Mouse (Mus musculus) spleen, adult 12 weeks (tissue): Measurements from ENCODE around the gene Cers2.

ENCODE experiments used
- DNase-seq: peaks from one replicate; pipeline ENCODE4 v3.0.0; 2022; ENCODE audit warnings: low spot score

The Cers2 gene

DNA sequence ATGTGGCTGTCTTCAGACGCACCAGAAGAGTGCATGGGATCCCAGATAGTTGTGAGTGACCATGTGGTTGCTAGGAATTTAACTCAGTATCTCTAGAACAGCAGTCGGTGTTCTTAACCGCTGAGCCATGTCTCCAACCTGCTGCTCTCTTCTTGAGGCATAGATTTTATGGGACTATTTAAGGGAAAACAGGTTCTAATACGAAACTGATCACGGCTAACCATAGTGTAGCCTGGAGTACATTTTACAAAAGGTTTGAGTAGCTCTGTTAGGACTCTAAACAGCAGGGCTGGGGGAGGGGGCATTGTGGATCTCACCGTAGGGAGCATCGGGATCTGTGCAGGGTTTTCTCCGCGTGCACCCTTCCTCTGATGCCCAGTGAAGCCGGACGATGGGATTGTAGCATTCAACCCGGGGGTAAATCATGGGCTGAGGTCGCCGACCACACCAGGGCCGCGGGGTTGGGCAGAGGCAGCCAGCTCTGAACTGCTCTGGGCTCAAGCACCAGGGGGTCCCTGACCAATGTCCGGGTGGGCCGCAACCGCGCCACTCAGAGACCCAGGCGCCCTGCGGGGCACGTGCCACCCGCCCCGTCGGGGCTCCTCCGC is at the start of gene Cers2:
Cers2 (plus strand) TSS at position 306 of the 608 bp plus-strand sequence.
- no peak for DNase-seq

DNA sequence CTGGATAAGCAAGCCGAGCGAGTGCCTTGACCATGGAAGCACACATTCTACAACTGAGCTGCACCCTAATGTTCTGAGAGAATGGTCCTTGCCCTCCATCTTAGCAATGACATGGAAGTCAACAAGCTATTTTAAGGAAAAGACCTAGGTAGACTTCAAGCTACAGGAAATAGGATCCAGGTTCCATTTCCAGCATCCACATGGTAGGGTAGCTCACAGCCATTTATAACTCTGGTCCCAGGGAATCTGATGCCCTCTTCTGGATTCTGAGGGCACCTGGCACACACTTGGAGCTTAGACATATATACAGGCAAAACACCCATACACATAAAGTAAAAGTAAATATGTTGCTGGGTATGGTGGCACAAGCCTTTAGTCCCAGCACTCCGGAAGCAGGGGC is 48.5 kb upstream of the Cers2 start:
- DNase-seq, result no peak

DNA sequence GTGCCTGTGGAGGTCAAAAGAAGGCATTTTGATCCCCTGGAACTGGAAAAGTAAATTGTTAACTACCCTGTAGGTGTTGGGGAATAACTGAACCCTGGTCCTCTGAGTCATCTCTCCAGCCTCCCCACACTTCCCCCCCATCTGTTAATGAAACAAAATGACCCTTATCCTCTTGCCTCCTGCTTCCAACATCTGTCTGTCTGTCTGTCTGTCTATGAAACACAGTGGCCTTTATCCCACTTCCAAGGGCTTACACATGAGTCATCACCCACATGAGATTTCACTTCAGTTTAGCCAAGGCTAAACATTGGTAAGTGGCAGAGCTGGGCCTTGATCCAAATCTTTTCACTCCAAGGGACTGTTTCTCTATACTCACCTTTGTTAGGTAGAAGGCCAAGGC is 46.7 kb upstream of the Cers2 start:
- DNase-seq, result no peak

GRCm38 (mm10) chr3:95269789-95270188 is 44.8 kb upstream of the Cers2 start:
- no peak for DNase-seq

GRCm38 (mm10) chr3:95270766-95271364 is 43.7 kb upstream of the Cers2 start:
- DNase-seq, result no peak

- DNase-seq, result no peak
Observed at GRCm38 (mm10) chr3:95273471-95273870, 41.1 kb upstream of the Cers2 start.

DNA sequence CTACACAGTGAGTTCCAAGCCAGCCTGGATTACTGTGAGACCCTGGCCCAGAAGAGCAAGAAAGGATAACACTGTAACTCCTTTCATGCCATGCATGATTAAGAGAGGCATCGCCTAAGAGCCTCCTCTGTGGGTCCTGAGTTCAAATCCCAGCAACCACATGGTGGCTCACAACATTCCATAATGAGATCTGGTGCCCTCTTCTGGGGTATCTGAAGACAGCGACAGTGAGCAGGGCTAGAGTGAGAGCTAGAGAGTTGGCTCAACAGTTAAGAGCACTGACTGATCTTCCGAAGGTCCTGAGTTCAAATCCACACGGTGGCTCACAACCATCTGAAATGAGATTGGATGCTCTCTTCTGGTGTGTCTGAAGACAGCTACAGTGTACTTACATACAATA is 40.1 kb upstream of the Cers2 start:
- DNase-seq, result no peak

DNA sequence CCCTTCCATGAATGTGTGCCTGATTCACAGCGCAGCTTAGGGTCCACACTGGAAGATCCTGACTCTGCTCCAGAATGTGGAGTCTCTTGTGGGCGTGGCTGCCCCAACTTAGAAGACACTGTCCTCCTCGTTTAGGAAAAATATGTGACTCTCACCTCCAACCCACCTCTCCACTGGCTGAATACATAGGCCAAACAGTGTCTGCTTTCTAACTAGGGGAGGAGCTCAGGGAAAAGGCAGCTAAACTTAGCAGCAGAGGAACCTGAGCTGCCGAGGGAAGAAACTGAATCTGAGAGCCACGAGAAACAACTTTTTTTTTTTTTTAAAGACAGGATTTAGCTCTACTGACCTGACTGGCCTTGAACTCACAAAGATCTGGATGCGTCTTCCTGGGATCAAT is 39.4 kb upstream of the Cers2 start:
- DNase-seq, result no peak

- DNase-seq, result no peak
Observed at GRCm38 (mm10) chr3:95276428-95276934, 38.1 kb upstream of the Cers2 start.

- no peak for DNase-seq
Observed at GRCm38 (mm10) chr3:95277149-95277551, 37.4 kb upstream of the Cers2 start.

GRCm38 (mm10) chr3:95280747-95281146 is 33.8 kb upstream of the Cers2 start:
- no peak for DNase-seq

GRCm38 (mm10) chr3:95281216-95282126 is 33.1 kb upstream of the Cers2 start, which contains the start of the genes Mindy1 and Prune1:
Gene Mindy1, plus strand, starts transcription at chr3:95281345.
Gene Prune1, minus strand, starts transcription at chr3:95282076.
- DNase-seq, result peak; percentile 96

GRCm38 (mm10) chr3:95282381-95282864 is 32.2 kb upstream of the Cers2 start:
- DNase-seq, result peak; percentile 49

- peak; percentile 75 for DNase-seq
Observed at GRCm38 (mm10) chr3:95282865-95283588, 31.6 kb upstream of the Cers2 start.

DNA sequence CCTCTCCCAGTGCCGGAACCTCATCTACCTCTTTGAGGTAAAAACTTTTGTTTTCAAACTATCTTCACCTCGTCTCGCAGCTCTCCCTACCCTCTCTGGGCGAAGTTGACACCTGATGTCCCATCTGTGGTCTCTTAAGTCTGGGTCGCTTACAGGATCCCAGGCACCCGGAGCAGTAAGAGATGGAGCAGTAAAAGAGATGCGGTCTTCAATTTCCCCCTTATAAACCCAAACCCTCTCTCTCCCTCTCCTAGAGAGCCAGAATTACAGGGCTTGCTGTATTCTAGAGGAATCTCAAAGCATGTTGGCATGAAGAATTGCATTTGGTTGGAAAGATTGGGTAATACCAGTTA is 31.0 kb upstream of the Cers2 start:
- DNase-seq, result no peak

- no peak for DNase-seq
Observed at GRCm38 (mm10) chr3:95284062-95284461, 30.5 kb upstream of the Cers2 start.

- DNase-seq, result no peak
Observed at GRCm38 (mm10) chr3:95284501-95285281, 29.9 kb upstream of the Cers2 start.

DNA sequence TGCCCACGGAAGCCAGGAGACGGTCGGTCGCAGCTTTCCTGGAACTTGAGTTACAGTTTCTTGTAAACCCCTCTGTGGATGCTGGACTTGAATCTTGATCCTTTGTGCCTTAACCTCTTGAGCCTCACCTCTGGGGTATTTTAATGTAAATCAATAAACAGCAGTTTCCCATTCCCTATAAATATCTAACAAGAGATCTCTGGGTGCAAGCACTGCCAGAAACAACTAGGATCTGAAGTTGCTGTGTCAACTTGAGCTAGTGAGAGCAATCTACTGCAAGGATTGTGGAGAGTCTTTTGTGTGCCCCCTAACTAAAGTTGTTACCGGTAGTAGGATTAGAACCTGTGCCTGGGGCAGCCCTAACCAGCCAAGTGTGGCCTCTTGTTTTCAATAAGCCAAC is 29.2 kb upstream of the Cers2 start:
- DNase-seq, result no peak

- no peak for DNase-seq
Observed at GRCm38 (mm10) chr3:95286011-95286410, 28.6 kb upstream of the Cers2 start.

DNA sequence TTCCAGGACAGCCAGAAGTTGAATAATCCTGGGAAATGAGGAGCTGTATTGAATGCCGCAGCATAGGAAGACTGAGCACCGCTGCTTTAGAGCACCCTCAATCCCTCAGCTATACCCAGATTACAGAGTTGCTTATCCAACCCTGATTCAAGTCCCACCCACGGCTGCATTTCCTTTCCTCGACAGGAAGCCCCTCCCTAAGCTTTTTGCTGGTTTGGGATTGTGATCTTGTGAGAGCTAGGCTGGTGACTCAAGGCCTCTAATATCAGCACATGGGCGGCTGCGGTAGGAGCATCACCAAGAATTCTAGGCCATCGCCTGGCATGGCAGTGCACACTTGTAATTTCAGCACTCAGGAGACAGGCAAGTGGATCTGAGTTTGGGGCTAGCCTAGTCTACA is 28.1 kb upstream of the Cers2 start:
- no peak for DNase-seq

GRCm38 (mm10) chr3:95287541-95287940 is 27.1 kb upstream of the Cers2 start:
- no peak for DNase-seq
